Mouse (Mus musculus): ENCODE results near the gene Il24. TPM values are rescaled to one million over a fixed set of nuclear protein-coding genes. Genes with fewer than 3 reads are reported as not detected.

The Il24 gene
- total RNA-seq (2021): not detected

DNA sequence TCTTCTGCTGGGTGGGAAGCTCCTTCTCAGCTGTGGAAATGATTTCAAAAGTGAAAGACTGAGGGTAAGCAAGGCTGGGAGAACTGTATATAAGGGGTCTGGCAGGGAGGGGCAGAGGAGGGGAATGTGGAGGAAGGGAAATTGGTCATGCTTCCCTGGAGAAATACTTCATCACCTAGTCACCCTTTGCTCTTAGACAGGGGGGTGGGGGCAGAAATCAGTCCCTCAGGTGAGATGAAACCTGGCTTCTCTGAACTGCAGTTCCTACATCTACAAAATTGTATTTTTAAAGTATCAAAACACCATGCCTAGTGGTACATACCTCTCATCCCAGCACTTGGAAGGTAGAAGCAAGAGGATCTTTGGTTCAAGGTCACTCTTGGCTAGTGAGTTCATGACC is at the start of gene Il24:
Gene Il24 (minus strand): TSS at position 101 of the 400 bp plus-strand sequence.
- intact Hi-C loops (cut with DNase I): loop anchor here (5.0 kb wide), 1 partner anchor 360 kb away; the partner anchor contains the start of gene Rassf5
- no peak for DNase-seq

DNA sequence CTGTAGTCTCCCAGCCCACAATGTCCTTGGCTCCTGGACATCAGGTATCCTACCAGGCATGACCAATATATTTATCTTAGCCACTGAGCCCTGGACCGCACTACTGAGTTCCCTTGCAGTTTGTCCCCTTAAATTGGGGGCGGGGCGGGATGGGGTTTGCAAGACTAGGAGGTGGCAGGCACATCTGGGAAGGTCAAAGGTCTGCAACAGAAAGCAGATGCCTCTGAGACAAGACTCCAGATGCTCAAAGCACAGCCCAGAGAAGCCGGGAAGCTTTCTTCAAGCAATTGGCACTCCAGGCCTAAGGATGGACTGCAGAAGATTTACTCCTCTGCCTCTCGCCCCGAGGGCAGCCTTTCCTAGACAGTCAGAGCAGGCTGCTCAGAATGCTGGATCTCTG is 49.1 kb upstream of the Il24 start:
- no peak for DNase-seq
- intact Hi-C loops (cut with DNase I): no loop called here

DNA sequence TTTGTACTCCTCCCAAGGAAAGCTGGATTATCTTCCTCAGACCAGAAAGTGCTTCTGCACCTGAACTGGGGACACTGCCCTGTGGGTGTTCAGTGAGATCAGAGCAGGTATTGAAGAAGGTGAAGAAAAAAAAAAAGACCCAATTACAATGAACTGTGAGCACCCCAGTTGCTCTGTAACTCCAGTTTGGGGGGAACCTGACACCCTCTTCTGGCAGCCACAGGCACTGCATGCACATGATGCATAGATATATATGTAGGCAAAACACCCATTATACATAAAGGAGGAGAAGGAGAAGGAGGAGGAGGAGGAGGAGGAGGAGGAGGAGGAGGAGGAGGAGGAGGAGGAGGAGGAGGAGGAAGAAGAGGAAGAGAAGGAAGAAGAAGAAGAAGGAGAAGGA is 39.2 kb upstream of the Il24 start:
- DNase-seq: no peak
- intact Hi-C loops (cut with DNase I): no loop called here

DNA sequence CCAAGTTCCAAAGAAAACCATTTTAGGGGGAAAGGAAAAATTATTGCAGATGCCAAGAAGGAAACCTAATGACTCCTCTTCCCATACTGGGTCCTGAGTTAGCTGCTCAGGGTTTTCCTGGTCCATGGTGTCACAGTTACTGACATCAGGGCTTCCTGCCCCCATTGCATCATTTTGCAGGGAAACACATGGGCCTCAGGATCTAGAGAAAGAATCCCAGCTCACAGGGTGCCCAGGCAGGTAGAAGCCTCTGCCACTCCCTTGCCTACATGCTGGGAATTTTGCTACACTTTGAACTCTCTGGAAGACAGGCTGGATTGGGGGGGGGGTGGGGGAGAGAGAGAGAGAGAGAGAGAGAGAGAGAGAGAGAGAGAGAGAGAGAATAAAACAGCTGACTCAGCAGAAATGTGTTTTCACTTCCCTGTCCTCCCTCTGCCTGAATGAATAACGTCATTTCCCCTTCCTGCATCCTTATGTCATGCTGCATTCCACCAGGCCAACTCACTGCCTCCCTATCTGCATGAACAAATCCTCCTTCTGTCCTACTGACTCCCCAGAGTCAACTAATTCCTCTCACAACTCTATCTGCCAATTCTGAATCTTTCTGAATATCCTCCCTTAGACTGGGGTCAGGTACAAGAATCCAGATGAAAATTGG is 31.2 kb upstream of the Il24 start:
- DNase-seq: no peak
- intact Hi-C loops (cut with DNase I): no loop called here

DNA sequence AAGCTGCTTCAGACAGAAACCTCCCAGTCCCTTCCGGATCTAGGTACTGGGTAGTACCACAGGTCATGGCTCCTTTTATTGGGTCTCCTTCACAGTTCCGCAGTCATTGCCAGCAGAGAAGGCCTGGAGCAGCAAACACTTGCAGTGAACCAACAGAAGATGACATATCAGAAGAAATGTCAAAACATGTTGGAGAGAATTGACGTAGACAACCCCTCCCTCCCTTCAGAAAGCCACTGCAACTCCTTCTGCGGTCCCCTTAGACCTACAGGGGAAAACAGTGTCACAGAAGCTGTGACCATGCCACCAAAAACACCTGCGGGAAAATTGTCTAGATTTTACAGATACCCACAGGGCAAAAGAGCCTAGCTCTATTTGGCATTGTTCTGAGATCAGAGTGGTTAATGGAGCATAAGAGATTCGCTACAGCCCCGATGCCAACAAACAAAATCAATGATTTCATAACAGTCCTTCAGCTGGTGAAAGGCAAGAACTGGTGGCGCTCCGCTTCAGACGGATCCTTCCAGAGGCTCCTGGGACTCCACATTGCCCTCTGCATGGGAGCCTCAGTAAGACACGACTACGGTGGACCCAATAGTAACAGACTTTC is 24.3 kb upstream of the Il24 start, which contains the start of gene Il20:
Gene Il20 (minus strand): TSS at position 51 of the 610 bp plus-strand sequence.
- intact Hi-C loops (cut with DNase I): no loop called here
- DNase-seq: no peak

DNA sequence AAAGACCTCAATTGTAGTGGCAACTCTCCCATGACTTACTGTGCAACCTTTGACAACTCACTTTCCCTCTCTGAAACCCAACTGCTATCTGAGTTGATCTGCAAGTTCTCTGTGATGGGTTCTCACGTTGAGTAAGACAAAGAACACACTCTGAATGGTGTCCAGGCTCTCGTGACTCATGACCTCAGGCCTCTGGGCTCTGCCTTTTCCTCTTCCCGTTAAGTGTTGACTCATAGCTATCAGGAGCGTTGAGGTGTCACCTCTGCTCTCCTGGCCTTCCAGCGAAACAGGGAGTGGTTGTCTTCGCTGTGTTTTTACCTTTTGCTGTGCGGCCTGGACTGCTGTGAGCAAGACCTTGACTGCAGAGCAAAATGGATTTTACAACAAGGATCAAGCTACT is 15.3 kb upstream of the Il24 start:
- intact Hi-C loops (cut with DNase I): no loop called here
- DNase-seq: no peak

DNA sequence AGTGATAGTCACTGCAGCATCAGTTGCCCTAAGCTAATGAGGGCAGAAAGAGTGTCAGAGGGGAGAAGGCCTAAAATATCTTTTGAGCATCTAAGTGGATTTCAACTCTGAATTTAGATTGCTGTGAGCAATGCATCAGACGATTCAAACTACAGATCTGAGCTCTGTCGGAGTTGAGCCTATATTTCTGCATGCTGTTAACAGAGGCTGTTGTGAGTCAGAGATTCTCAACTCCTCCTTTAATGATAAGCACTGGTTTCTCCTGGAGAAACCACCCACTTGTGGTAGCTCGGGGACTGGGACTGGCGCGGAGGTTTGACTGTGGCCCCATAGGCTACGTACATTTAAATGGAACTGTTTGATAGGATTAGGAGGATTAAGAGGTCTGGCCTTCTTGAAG is 7.2 kb upstream of the Il24 start:
- intact Hi-C loops (cut with DNase I): no loop called here
- DNase-seq: no peak

DNA sequence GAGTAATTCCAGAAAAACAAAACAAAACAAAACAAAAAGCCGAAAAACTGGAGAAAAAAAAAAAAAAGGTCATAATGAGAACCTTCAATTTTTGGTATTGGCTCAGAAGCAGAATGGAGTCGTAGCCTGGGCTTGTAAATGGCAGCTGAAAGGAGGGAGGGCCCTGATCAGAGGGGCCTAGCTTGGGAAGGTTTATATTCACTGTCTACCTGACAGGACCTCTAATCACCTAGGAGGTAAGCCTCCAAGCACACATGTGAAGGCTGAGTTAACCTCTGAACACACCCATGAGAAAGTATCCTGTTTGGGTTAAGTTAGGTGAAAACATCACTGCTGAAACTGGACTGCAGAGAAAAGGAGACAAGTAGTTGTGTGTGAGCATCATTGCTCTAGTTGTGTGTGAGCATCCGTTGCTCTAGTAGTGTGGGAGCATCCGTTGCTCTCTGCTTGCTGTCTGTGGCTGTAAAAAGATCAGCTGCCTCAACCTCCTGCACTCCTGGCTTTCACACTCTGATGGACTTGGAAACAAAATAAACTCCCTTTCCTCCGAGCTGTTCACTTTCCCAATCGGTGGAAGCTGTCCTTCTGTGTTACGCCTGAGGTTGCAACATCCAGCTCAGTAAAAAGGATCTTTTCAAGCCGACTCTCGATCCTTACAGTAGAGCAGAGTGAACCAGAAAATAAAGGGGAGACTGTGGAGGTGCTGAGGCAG is 6.2 kb upstream of the Il24 start:
- intact Hi-C loops (cut with DNase I): no loop called here
- DNase-seq: no peak

DNA sequence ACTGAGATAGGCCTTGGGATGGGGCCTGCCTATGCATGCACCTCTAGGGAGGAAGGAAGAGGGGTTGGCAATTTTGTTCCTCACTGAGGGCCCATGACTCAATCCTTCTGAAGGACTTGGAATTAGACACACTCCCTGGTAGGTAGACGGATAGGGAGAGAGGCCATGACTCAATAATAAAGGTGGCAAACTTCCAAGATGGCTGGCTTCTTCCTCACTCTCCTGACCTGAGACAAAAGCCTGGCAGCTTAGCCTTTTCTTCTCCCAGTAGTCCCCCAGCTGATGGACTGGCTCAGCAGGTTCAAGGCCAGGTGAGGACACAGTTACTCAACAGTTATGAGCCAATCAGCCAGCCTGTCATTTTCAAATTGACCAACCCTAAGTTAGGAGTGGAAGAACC is 5.2 kb upstream of the Il24 start:
- no peak for DNase-seq
- intact Hi-C loops (cut with DNase I): no loop called here

DNA sequence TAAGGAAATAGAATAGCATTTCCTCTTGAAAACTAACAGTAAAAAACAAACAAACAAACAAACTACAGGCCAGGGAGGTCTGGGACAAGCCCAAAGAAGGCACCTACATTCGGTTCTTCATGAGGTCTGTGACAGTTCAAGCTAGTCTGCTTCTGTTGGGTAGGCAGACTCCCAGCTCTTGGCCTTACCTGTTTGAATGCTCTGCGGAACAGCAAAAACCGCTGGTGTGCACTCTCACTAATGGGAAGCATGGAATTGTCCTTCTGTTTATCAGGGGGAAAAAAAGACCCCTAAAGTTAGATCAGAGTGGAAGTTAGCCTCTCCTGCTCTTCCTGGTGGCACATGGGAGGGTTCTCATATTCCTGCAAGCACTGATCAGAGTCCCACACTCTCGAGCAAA is 4.1 kb downstream of the Il24 start:
- intact Hi-C loops (cut with DNase I): no loop called here

DNA sequence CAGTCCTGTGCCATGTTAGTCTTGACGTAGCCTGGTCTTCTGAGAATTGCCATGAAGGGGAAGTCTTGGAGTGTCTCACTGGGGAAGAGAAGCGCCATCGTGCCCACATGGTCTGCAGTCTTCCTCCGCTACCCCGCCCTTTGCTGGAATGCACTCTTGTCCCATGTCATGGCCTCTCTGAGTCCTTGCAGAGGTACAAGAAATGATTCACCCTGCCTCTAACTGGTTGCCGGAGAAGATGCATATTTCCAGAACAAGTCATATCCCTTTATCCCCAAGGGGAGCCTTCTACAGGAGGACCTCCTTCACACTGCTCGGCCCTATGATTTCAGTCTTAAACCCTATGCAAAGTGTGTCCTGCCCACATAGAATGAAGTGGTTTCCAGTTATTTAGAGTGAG is 7.3 kb downstream of the Il24 start:
- intact Hi-C loops (cut with DNase I): loop anchor here (10.0 kb wide), 2 partner anchors 95 to 255 kb away; partner anchors contain the start of gene Dyrk3
- no peak for DNase-seq

More for the DNA sequence above, 4.1 kb downstream of the Il24 start:
- DNase-seq: no peak

DNA sequence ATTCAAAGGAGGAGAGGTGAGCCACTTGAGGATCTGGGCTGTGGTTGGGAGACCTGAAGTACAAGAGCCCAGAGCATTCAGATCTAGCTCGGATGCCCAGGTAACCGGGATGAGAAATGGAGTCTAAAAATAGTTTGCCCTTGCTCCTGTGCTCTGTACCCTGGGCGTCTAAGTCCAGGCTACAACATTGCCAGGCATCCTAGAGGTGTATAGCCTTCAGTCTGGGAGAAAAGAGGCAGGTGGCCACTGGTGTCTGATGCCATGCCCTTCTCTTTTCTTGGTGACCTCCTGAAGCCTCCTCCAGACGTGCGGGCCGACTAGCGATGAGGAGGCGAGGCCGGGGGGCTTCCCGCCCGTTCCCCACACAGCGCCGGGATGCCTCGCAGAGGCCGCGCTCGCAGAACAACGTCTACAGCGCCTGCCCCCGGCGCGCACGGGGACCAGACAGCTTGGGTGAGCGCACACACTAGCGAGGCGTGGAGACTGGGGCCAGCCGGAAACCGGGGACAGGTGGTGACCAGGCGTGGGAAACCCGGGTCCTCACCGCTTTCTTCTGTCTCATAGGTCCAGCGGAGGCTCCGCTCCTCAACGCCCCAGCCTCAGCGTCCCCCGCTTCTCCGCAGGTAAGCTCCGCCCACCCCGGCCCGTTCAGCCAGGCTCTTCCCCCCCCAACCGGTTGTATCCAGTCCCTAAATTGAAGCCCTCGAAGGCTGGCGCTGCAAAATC is 9.2 kb downstream of the Il24 start:
- intact Hi-C loops (cut with DNase I): loop anchor here (2.0 to 10.0 kb wide), 3 partner anchors 97 to 257 kb away; partner anchors contain the start of gene Dyrk3
- DNase-seq: peak; percentile 28

DNA sequence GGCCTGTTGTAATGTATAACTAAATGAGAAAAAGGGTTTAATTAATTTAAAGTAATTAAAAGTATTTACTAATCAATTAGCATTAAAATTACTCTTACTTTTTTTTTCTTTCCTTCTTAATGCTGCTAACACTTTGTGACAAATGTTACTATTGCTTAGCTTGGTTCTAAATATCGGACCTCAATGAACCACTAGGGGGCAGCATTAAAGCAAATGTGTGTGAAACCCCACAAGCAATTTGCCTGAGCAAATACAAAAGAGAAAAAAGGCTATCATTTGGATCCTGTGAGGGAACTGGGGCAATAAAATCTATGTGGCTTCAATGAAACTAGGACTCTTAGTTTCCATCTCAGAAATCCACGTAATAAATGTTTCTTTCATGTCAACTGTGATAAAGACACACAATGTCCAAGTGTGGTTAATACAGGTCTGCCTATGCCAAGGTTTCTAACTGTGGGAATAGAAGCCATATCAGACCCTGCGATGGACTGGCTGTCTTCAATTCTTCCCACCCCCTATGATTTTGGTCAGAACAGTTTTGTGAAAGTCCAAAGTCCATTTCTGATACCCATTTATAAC is 10.2 kb downstream of the Il24 start:
- peak; percentile 39 for DNase-seq
- intact Hi-C loops (cut with DNase I): loop anchor here (2.0 to 10.0 kb wide), 3 partner anchors 98 to 258 kb away; partner anchors contain the start of gene Dyrk3

DNA sequence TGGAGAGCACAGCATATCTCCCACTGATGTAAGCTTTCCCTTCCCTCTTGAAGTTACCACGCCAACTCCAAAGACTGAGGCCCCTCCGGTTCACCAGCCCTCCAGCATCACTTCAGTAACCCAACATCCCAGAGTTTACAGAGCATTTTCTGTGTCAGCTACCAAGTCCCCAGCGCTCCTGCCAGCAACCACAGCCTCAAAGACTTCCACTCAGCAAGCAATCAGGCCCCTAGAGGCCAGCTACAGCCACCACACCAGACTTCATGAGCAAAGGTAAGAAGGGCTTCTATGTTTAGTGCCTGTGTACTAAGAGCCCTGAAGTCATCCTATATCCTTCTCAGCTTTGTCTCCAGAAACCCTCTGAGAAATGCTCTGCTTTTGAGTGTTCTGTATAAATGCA is 11.3 kb downstream of the Il24 start:
- intact Hi-C loops (cut with DNase I): loop anchor here (2.0 to 10.0 kb wide), 3 partner anchors 99 to 259 kb away; partner anchors contain the start of gene Dyrk3
- DNase-seq: no peak

DNA sequence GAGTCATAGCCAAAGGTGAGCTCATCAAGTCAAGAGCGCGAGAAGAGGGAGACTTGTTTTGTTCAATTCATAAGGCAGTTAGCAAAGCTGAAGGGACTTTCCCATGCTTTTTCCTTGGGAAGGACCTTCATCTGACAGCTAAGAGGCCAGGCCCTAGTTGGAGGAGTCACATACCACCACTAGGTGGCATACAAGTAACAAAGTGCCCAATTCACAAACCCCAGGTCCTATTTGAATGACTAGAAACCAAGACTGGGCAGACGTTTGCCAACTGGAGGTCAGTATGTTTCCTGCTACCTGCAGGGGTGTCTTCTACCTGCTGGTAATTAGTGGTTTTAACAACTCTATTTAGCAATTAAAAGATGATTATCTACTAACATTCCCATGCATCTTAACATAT is 12.1 kb downstream of the Il24 start:
- intact Hi-C loops (cut with DNase I): loop anchor here (10.0 kb wide), 2 partner anchors 100 to 260 kb away; partner anchors contain the start of gene Dyrk3

DNA sequence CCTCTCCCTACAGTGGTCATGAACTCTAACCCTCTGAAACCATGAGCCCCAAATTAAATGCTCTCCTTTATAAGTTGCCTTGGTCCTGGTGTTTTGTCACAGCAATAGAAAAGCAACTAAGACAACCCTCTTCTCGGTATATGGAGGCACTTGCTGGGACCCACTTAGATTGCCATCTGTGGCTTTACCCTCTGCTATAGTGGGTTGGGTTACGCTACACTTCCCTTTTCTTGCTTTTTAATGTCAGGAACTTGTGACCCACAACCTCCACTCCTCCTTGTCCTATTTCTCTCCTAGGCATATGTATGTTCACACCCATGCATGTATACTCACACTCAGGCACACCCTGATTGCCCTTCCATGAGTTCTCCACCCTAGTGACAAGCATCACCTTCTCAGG is 14.3 kb downstream of the Il24 start:
- intact Hi-C loops (cut with DNase I): loop anchor here (5.0 to 10.0 kb wide), 3 partner anchors 102 to 399 kb away; partner anchors contain the start of gene Dyrk3

More for the DNA sequence above, 12.1 kb downstream of the Il24 start:
- DNase-seq: peak; percentile 40

DNA sequence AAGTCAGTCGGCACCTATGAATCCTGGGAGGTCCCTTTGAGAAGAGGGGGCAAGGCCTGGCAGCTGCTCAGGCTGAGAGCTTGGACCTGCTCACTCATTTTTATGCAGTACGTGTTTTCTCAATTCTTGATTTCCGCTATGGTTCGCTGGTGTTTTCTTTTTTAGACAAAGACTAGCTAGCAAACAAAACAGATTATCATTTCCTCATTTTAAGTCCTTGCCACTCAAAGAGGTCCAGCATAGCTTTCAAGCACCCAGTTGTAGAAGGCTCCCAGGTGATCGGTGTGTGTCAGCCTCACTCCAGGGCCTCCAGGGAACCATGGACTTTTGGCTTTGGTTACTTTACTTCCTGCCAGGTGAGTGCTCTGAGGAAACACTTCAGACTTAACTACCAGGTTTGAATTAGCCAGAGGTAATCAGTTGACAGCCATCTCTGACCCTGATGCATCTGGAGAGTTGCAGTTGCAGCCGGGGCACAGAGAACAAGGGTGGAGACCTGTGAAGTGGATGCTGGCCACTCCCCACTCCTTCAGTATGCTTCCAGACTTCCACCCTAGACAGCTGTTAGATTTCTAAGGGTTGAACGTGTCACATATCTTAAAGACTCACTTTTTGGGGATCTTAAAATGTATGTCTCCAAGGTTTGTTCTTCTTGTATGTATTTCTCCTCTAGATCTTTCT is 21.6 kb downstream of the Il24 start, which contains the start of gene Fcmr:
Gene Fcmr (plus strand): TSS at position 129 of the 681 bp plus-strand sequence.
- intact Hi-C loops (cut with DNase I): no loop called here
- no peak for DNase-seq

More for the DNA sequence above, 14.3 kb downstream of the Il24 start:
- DNase-seq: no peak

DNA sequence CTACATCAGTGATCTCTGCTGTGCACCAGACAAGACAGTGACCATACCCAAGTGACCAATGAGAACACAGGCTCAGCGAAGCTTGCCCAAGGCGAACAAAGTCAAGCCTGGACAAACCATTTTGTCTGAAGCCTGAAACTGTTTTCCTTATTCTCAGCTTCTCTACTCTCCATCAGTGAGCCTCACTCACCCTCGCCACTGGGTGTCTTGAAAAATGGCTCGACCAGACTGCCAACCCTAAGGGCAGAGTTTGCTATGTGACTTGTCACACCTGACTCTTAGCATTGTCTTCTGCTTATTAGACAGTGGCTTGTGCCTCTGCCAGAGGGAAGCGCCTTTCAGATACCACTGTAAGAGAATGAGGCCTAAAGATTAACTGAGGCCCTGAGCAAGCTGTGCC is 22.5 kb downstream of the Il24 start:
- DNase-seq: no peak
- intact Hi-C loops (cut with DNase I): no loop called here

DNA sequence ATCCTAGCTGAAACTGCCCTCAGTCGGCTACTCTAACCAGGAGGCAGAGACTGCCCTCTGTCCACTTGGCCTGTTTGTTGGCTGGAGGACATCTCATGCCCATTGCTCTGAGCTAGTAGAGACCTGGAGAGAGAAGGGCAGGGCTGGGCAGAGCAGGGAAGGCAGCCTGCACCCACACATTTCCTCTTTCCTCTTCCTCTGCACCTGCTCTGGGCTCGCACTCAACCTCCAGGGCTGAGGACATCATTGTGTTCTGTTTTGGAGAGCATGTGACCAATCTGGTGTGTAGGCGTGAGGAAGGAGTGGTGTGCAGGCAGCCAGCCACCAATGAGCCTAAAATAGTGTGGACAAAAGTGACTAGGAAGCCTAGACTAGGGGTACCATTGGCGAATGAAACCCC is 23.0 kb downstream of the Il24 start:
- no peak for DNase-seq
- intact Hi-C loops (cut with DNase I): no loop called here

DNA sequence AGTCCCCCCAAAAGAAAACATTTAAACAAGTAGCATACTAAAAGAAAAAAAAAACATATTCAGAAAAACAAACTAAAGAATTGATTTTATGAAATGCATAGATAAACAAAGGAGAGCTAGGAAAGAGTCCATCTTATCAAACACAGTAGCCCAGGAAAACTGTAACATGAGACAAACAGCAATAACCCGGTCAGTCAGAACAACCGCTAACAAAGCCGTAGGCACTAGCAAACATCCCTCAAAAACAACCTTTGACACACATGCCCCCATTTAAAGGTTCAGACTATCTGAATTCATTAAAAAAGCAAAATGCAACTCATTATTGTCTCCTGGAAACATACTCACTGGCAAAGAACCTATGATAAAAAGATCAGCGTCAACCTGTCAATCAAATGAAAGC is 29.8 kb downstream of the Il24 start:
- intact Hi-C loops (cut with DNase I): no loop called here
- DNase-seq: no peak

All from left cerebral cortex, postnatal 4 days (tissue).